Mouse (Mus musculus): ENCODE data around the gene Rab3a. TPM values are rescaled to one million over a fixed set of nuclear protein-coding genes. Genes with fewer than 3 reads are reported as not detected.

The Rab3a gene
- total RNA-seq, 2 experiments from 2014 or later, result 1.5 TPM; not detected in 1

DNA sequence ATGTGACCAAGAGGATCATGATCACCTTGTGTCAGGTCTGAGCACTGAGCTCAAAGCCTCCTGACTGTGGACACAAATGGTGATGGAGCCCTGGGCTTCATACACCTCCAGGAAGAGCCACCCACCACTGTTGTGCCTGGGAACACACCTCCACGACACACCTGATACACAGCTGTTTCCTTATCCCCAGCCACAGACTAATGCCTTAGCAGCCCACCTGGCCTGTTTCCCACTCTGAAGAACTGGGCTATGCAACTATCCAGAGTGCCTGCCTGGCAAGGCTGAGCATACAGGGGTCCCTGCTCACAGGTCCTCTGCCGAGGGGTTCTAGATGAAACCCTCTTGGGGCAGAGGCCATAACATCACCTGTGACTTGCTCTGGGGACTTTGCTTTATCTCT is 39.7 kb downstream of the Rab3a start:
- ATAC-seq (replicated peaks; ENCODE audit: low FRiP score, poor library complexity, severe bottlenecking), result no peak

DNA sequence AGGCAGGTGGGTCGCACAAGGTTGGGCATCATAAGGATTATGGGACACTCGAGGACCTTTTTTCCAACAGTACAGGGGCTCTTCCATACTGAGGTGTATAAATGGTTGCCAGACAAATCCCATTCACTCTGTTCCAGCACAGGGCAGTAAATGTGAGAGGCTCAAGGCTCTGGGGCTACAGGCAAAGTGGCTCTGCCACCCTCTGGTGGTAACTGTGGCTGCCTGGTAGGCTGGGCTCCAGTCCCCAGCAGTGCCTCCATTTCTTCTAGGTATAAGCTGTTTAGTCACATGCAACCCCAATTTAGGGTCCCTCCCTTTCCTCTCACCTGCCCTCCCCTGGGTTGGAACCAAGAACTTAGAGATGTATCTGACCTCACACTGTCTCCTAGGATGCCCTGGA is 40.9 kb downstream of the Rab3a start:
- no peak for ATAC-seq (replicated peaks; ENCODE audit: low FRiP score, poor library complexity, severe bottlenecking)

DNA sequence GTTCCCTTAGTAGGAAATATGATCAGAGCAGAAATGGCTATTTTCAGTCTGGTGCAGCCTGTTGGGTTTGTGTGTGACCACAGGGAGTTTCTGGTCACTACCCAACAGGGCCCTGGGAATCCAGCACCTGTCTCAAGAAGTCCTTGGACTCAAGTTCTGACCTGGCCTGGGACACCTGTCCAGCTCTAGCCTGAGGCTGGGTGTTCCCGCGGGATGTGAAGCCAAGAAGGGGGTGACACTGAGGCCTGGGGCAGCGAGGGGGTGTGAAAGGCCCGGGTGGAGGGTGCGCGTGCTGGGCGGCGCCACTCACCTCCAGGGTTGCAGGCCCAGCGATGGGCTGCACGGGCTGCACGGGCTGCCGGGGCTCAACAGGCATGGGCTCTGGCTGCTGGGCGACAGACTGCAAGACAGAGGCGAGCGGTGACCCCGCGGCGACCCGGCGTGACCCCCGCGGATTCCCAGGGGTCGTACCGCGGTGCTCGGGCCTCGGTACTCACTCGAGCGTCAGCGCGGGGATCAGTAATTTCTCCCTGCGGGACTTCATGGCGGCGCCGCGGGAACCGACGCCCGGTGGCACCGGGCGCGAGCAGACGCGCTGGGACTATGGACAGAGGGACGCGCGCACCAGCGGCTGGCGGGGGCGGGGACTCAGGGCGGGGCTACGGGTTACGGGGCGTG is 42.1 kb downstream of the Rab3a start:
- no peak for ATAC-seq (replicated peaks; ENCODE audit: low FRiP score, poor library complexity, severe bottlenecking)

DNA sequence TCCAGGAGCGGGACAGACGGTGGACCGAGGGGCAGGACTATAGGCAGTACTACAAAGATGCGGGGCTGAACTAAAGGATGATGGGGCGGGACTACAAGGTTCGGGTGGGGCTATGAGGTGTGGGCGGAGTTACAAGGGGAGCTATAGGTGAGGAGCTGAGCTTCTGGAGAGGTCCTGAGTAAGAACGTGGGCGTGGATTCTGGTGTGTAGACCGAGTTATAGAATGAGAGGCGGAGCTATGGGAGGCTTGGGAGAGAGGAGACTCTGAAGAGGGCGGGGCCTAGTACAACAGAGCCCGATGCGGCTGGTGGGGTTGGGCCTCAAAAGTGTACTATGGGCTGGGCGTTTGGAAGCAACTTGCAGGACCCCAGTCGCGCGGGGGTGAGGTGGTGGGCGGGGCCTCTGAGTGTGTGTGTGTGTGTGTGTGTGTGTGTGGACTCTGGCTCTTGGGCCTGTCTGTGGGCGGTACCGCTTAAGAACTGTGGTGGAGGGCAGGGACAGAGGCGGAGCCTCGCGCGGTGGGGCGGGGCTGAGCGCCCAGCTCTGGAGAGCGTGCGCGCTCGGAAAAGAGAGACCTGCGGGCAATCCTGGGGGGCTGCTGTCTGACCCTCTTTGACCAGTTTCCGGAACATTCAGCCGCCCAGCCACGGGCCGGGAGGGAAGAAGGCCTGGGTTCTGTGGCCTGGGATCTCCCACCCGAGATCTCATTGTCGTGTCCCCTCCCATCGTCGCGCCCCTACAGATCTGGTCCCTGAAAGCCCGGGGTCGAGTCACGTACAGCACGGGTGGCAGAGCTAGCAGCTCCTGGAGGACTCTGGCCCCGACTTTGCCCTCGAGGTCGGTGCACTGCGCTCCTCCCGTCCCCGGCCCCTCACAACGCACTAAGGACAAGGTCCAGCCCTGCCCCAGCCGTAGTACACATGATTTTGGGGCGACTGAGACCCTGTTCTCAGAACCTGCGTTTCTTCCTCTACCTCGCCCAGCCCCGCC is 42.9 kb downstream of the Rab3a start:
- peak; percentile 72 for ATAC-seq (replicated peaks; ENCODE audit: low FRiP score, poor library complexity, severe bottlenecking)

DNA sequence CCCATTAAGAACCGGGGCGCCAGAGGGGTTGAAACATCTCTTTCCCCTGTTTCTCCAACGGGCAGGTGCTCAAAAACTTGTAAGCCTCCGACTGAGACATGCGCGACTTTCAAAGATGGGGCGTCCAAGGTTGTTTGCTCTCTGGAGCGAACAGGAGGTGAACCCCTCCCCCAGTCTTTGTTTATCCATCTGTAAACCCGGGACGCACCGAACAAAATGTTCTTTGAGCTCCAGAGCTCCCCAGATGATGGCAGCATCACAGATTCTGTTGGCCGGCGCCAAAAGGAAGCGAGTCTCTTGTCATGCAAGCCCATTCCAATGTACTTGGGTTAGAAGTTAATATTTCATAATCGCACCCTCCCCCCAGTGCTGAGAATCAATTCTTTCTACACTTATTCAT is 43.8 kb downstream of the Rab3a start:
- no peak for ATAC-seq (replicated peaks; ENCODE audit: low FRiP score, poor library complexity, severe bottlenecking)

DNA sequence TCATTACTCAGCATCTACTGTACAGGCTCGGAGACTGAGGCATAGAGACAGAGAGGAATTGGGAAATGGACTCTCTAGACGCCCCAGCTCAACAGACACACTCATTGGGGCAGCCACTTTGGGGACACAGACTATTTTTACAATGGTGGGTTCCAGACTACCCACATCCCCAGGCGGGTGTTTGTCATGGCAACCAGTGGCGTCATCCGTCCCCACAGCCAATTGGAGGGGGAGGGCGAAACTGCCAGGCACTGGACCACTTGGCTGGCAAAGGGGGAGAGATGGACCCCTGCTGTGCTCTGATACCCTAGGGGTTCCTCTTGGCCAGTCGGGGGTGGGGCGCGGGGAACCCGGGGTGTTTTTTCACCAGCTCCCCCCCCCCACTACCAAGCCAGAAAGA is 46.2 kb downstream of the Rab3a start:
- ATAC-seq (replicated peaks; ENCODE audit: low FRiP score, poor library complexity, severe bottlenecking), result no peak

DNA sequence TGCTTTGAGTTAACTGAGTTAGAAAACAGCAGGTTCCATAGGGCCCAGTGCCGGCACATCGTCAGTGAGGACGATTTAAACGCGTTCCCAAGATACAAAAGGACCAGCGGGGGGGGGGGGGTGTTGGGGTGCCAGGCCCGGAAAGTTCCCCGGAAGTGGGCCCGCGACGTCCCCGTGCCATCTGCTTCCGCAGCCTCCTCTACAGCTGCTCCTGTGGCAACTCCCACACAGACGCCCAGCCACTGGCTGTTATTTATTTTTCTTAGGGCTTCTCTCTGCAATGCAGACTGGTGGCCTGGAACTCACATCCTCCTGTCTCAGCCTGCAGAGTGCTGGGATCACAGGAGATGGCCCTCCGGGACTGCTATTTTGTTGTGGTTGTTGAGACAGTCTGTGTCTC is 46.7 kb downstream of the Rab3a start:
- no peak for ATAC-seq (replicated peaks; ENCODE audit: low FRiP score, poor library complexity, severe bottlenecking)

DNA sequence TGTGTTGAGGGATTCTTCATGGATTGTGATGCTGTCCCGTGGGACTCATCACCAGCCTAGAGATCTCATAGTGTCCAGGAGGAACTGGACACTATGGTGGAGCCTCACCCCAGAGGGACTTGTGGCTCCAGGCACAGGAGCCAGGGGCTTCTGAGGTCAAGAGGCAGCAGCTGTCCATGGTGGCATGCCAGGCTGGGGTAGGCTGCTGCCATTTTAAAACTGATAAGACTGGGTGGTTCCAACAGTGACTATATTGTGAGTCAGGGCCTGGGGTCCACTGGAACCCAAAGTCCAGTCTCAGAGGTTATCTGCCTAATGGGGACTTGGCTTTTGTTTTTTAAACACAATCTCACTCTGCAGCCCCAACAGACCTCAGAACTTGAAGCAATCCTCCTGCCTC is 47.4 kb downstream of the Rab3a start:
- ATAC-seq (replicated peaks; ENCODE audit: low FRiP score, poor library complexity, severe bottlenecking), result no peak

DNA sequence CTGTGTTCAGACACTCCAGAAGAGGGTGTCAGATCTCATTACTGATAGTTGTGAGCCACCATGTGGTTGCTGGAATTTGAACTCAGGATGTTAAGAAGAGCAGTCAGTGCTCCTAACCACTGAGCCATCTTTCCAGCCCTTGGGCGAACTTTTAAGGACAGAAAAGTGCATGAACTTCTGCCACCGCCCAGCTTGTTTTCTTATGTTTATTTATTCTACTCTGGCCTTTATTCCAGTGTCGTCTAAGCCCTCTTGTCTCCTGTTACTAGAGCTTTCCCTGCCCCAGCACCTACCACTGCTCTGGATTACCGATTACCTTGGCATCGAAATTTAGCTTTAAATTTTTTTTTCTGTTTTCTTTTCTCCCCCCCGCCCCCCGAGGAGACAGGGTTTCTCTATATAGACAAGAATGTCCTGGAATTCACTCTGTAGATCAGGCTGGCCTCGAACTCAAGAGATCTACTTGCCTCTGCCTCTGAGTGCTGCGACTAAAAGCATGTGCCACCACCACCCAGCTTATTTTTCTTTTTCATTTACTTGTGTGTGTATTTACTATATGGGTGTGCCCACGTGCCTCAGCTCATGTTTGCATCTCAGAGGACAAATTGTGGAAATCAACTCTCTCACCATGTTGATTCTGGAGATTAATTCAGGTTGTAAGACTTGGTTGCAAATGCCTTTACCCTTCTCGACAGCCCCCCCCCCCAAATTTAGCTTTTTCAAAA is 48.5 kb downstream of the Rab3a start:
- ATAC-seq (replicated peaks; ENCODE audit: low FRiP score, poor library complexity, severe bottlenecking), result no peak

DNA sequence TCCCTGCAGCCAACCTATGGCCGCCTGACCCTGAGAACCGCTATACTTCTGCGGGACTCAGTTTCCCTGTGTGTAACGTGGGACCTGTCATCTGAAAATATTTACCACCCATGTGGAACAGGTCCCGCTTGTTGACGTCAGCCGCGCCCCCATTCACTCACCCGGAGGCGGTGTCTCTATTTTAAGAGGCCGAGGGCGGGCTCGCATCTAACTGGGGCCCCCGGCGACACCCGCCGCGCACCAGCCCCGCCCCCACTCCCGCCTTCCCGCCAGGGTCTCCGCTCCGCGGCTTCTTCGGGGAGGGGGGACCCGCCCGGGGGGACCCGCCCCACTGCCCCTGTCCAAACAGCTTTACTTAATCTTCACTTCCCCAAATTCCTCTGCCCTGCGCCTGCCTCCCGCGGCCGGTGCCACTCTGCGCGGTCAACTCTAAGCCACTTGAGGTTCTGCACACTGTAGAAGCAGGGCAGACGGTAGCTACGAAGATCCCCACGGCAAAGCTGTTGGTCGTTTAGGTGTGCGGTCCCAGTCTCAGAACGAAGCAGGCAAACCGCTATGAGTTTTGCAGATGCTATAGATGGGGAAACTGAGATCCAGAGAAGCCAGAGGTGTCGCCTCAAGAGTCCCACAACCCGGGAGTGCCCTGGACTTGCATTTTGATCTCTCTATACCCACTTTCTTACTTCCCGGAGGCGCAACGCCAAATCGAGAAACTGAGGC is 49.4 kb downstream of the Rab3a start:
- ATAC-seq (replicated peaks; ENCODE audit: low FRiP score, poor library complexity, severe bottlenecking), result no peak

DNA sequence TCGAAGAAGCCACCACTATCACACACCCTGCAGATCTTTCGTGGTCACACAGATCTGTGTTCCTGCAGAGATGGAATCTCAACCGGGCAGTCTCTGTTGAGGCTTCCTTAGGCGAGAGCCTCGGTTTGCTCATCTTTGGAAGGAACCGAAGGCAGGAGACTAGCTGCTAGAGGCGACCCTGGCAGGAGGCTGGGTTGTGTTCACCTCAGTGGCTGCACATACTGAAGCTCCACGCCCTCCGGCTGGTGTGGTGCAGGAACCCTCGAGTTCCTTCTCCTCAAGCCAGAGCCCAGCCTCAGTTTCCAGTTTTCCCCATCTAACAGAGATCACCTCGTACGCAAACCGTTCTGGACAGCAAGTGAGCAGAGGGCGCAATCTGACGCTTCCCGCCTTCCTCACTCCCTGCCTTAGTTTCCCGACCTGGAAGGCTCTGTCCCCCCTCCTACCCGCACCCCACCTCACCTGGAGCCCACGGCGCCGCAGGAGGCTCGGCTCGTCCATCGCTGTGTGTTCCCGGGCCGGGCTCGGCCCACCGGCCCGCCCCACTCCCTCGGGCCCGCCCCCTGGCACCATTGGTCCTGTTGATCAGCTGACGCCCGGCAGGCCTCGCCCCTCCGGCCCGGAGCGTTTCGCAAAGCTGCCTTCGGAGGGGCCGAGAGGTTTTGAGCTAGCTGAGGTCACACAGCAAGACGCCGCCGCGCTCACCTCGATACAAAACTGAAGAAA is 50.2 kb downstream of the Rab3a start, which contains the start of gene Mast3:
Mast3 (minus strand) TSS at position 574 of the 726 bp plus-strand sequence.
- ATAC-seq (replicated peaks; ENCODE audit: low FRiP score, poor library complexity, severe bottlenecking), result peak; percentile 90

DNA sequence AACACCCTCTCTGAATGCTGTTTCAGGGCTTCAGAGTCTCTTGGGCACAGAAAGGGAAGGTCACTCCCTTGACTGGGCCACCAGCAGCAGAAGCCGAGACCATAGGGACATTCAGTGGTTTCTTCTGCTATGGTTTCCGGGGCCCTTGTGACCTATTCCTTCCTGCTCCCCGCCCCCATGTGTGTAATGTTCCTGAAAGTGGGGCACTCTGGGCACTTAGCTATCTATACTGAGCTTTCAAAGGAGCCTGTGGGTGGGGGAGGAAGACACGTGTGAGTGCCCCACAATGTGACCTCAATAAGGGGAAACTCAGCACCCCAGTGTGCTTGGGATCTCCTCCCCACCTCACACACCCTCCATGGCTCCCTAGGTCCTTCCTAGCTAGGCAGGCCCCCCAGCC is 52.1 kb downstream of the Rab3a start:
- no peak for ATAC-seq (replicated peaks; ENCODE audit: low FRiP score, poor library complexity, severe bottlenecking)

DNA sequence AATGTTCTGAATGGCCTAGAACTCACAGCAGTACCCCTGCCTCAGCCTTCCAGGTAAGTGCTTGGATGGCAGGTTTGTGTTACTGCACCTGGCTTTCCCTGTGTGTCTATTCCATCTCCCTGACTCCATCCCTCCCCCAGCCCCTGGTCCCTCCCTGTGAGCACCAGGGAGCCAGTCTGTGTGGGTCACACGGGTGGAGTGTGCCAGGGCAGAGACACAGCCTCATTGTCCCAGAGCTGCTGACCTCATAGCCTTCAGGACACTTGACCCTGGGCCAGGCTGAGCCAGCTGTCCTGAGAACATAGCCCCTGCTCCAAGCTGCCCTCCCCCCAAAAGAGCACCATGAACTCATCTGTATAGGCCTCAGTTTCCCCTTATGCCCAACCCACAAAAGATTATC is 52.8 kb downstream of the Rab3a start:
- ATAC-seq (replicated peaks; ENCODE audit: low FRiP score, poor library complexity, severe bottlenecking), result no peak

DNA sequence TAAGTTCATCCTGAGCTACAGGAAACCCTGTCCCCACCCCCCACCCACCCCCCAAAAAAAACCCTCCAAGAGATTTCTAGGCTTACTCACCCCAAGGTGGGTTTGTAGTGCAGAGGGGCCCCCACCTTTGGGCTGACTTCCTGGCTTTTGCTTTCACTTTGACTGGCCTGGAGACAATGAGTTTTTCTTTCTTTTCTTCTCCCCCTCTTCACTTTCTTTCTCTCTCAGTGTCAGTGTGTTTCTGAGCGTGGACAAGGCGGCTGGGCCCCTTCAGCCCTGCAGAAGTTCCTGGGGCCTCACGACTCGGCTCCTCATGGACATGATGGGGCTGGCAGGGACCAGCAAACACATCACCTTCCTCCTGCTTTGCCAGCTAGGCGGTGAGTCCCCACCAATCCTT is 53.8 kb downstream of the Rab3a start, which contains the start of gene Il12rb1:
Il12rb1 (plus strand) TSS at position 211 of the 400 bp plus-strand sequence.
- no peak for ATAC-seq (replicated peaks; ENCODE audit: low FRiP score, poor library complexity, severe bottlenecking)

Other genes starting within 250 kb of the Rab3a start
- gene Rex1bd, start 247.9 kb upstream of the Rab3a start, total RNA-seq (2015; ENCODE audit: low replicate concordance), result 2.9 and 14.0 TPM in 2 replicates
- gene Rex1bd, start 247.9 kb upstream of the Rab3a start, total RNA-seq (2017; ENCODE audit: low replicate concordance), result 5.2 and 9.5 TPM in 2 replicates
- 653 and 914 TPM in 2 replicates for gene Uba52, start 243.9 kb upstream of the Rab3a start, total RNA-seq (2015; ENCODE audit: low replicate concordance)
- gene Uba52, start 243.9 kb upstream of the Rab3a start, total RNA-seq (2017; ENCODE audit: low replicate concordance), result 249 and 1,009 TPM in 2 replicates
- 27.1 and 47.4 TPM in 2 replicates for gene Fkbp8, start 227.0 kb upstream of the Rab3a start, total RNA-seq (2015; ENCODE audit: low replicate concordance)
- 53.5 and 56.9 TPM in 2 replicates for gene Fkbp8, start 227.0 kb upstream of the Rab3a start, total RNA-seq (2017; ENCODE audit: low replicate concordance)
- 21.7 and 45.3 TPM in 2 replicates for gene Kxd1, start 226.7 kb upstream of the Rab3a start, total RNA-seq (2015; ENCODE audit: low replicate concordance)
- gene Kxd1, start 226.7 kb upstream of the Rab3a start, total RNA-seq (2017; ENCODE audit: low replicate concordance), result 10.9 and 18.1 TPM in 2 replicates
- 2.5 and 5.2 TPM in 2 replicates for gene Ell, start 215.2 kb upstream of the Rab3a start, total RNA-seq (2015; ENCODE audit: low replicate concordance)
- gene Ell, start 215.2 kb upstream of the Rab3a start, total RNA-seq (2017; ENCODE audit: low replicate concordance), result 4.0 and 4.7 TPM in 2 replicates
- 3.8 and 6.1 TPM in 2 replicates for gene Isyna1, start 160.3 kb upstream of the Rab3a start, total RNA-seq (2015; ENCODE audit: low replicate concordance)
- gene Isyna1, start 160.3 kb upstream of the Rab3a start, total RNA-seq (2017; ENCODE audit: low replicate concordance), result 1.4 and 7.7 TPM in 2 replicates
- gene Ssbp4, start 145.8 kb upstream of the Rab3a start, total RNA-seq (2015; ENCODE audit: low replicate concordance), result 6.3 and 10.9 TPM in 2 replicates
- gene Ssbp4, start 145.8 kb upstream of the Rab3a start, total RNA-seq (2017; ENCODE audit: low replicate concordance), result 6.3 and 13.8 TPM in 2 replicates
- gene Lrrc25, start 138.5 kb upstream of the Rab3a start, total RNA-seq (2015; ENCODE audit: low replicate concordance), result 5.4 and 9.0 TPM in 2 replicates
- gene Lrrc25, start 138.5 kb upstream of the Rab3a start, total RNA-seq (2017; ENCODE audit: low replicate concordance), result 0.98 and 2.3 TPM in 2 replicates
- not detected in 2 replicates for gene Gdf15, start 122.2 kb upstream of the Rab3a start, total RNA-seq (2015; ENCODE audit: low replicate concordance)
- 0.60 TPM in 1 of 2 replicates, not detected in the other for gene Gdf15, start 122.2 kb upstream of the Rab3a start, total RNA-seq (2017; ENCODE audit: low replicate concordance)
- gene Pgpep1, start 94.3 kb upstream of the Rab3a start, total RNA-seq (2015; ENCODE audit: low replicate concordance), result 1.2 and 5.9 TPM in 2 replicates
- gene Pgpep1, start 94.3 kb upstream of the Rab3a start, total RNA-seq (2017; ENCODE audit: low replicate concordance), result 0.28 and 1.4 TPM in 2 replicates
- 41.1 and 51.6 TPM in 2 replicates for gene Lsm4, start 81.4 kb upstream of the Rab3a start, total RNA-seq (2015; ENCODE audit: low replicate concordance)
- 20.9 and 26.2 TPM in 2 replicates for gene Lsm4, start 81.4 kb upstream of the Rab3a start, total RNA-seq (2017; ENCODE audit: low replicate concordance)
- 29.2 and 53.9 TPM in 2 replicates for gene Jund, start 55.7 kb upstream of the Rab3a start, total RNA-seq (2015; ENCODE audit: low replicate concordance)
- gene Jund, start 55.7 kb upstream of the Rab3a start, total RNA-seq (2017; ENCODE audit: low replicate concordance), result 52.2 and 61.9 TPM in 2 replicates
- not detected in 2 replicates for gene Iqcn, start 51.2 kb upstream of the Rab3a start, total RNA-seq (2015; ENCODE audit: low replicate concordance)
- gene Iqcn, start 51.2 kb upstream of the Rab3a start, total RNA-seq (2017; ENCODE audit: low replicate concordance), result not detected in 2 replicates
- gene Gm3336, start 36.1 kb upstream of the Rab3a start, total RNA-seq (2015; ENCODE audit: low replicate concordance), result not detected in 2 replicates
- not detected in 2 replicates for gene Gm3336, start 36.1 kb upstream of the Rab3a start, total RNA-seq (2017; ENCODE audit: low replicate concordance)
- not detected in 2 replicates for gene Pde4c, start 31.0 kb upstream of the Rab3a start, total RNA-seq (2015; ENCODE audit: low replicate concordance)
- not detected in 2 replicates for gene Pde4c, start 31.0 kb upstream of the Rab3a start, total RNA-seq (2017; ENCODE audit: low replicate concordance)
- 8.2 and 9.6 TPM in 2 replicates for gene Mpv17l2, start 6.3 kb downstream of the Rab3a start, total RNA-seq (2015; ENCODE audit: low replicate concordance)
- 3.8 and 6.4 TPM in 2 replicates for gene Mpv17l2, start 6.3 kb downstream of the Rab3a start, total RNA-seq (2017; ENCODE audit: low replicate concordance)
- 4.8 and 12.1 TPM in 2 replicates for gene Pik3r2, start 22.0 kb downstream of the Rab3a start, total RNA-seq (2015; ENCODE audit: low replicate concordance)
- 5.9 and 6.3 TPM in 2 replicates for gene Pik3r2, start 22.0 kb downstream of the Rab3a start, total RNA-seq (2017; ENCODE audit: low replicate concordance)
- gene Mast3, start 50.4 kb downstream of the Rab3a start, total RNA-seq (2015; ENCODE audit: low replicate concordance), result 21.7 and 29.2 TPM in 2 replicates
- 3.9 and 5.4 TPM in 2 replicates for gene Mast3, start 50.4 kb downstream of the Rab3a start, total RNA-seq (2017; ENCODE audit: low replicate concordance)
- not detected in 2 replicates for gene Il12rb1, start 53.8 kb downstream of the Rab3a start, total RNA-seq (2015; ENCODE audit: low replicate concordance)
- gene Il12rb1, start 53.8 kb downstream of the Rab3a start, total RNA-seq (2017; ENCODE audit: low replicate concordance), result 0.14 and 0.51 TPM in 2 replicates
- 15.0 and 25.7 TPM in 2 replicates for gene Arrdc2, start 85.0 kb downstream of the Rab3a start, total RNA-seq (2015; ENCODE audit: low replicate concordance)
- gene Arrdc2, start 85.0 kb downstream of the Rab3a start, total RNA-seq (2017; ENCODE audit: low replicate concordance), result 18.1 and 30.8 TPM in 2 replicates
- not detected in 2 replicates for gene Kcnn1, start 108.6 kb downstream of the Rab3a start, total RNA-seq (2015; ENCODE audit: low replicate concordance)
- gene Kcnn1, start 108.6 kb downstream of the Rab3a start, total RNA-seq (2017; ENCODE audit: low replicate concordance), result not detected in 2 replicates
- gene Ccdc124, start 119.3 kb downstream of the Rab3a start, total RNA-seq (2015; ENCODE audit: low replicate concordance), result 12.3 and 14.2 TPM in 2 replicates
- 11.7 and 13.4 TPM in 2 replicates for gene Ccdc124, start 119.3 kb downstream of the Rab3a start, total RNA-seq (2017; ENCODE audit: low replicate concordance)
- not detected in 2 replicates for gene Slc5a5, start 138.1 kb downstream of the Rab3a start, total RNA-seq (2015; ENCODE audit: low replicate concordance)
- 0.17 TPM in 1 of 2 replicates, not detected in the other for gene Slc5a5, start 138.1 kb downstream of the Rab3a start, total RNA-seq (2017; ENCODE audit: low replicate concordance)
- 1,597 and 1,896 TPM in 2 replicates for gene Rpl18a, start 142.7 kb downstream of the Rab3a start, total RNA-seq (2015; ENCODE audit: low replicate concordance)
- 369 and 492 TPM in 2 replicates for gene Rpl18a, start 142.7 kb downstream of the Rab3a start, total RNA-seq (2017; ENCODE audit: low replicate concordance)
- 2.3 and 4.0 TPM in 2 replicates for gene Map1s, start 151.3 kb downstream of the Rab3a start, total RNA-seq (2015; ENCODE audit: low replicate concordance)
- gene Map1s, start 151.3 kb downstream of the Rab3a start, total RNA-seq (2017; ENCODE audit: low replicate concordance), result 2.2 and 3.1 TPM in 2 replicates